Mouse (Mus musculus) C2C12 (cell line): ENCODE measurements around the gene Prickle3.

ENCODE experiments used
- CTCF ChIP-seq: IDR thresholded peaks from one replicate; pipeline ENCODE4 v1.5.1; 2011; ENCODE audit not compliant: control insufficient read depth, insufficient read depth, insufficient read length
- MAX ChIP-seq: IDR thresholded peaks from one replicate; pipeline ENCODE4 v1.6.1; 2011; ENCODE audit warnings: mild to moderate bottlenecking, control low read depth
- MYOD1 ChIP-seq: IDR thresholded peaks from one replicate; pipeline ENCODE4 v1.6.1; 2011; ENCODE audit warnings: low read depth; ENCODE audit not compliant: control insufficient read depth, insufficient read length
- MYOG ChIP-seq: IDR thresholded peaks from one replicate; pipeline ENCODE4 v1.6.1; 2011; ENCODE audit not compliant: control insufficient read depth, insufficient read length; ENCODE audit errors: extremely low read depth
- USF1 ChIP-seq: IDR thresholded peaks from one replicate; pipeline ENCODE4 v1.6.1; 2011; ENCODE audit warnings: low read depth, mild to moderate bottlenecking, control low read depth, moderate library complexity

GRCm38 (mm10) chrX:7673578-7674281 is 16.7 kb downstream of the Prickle3 start:
- TF ChIP-seq MYOD1 (no peak), CTCF (no peak), MAX (no peak), USF1 (peak; percentile 57), MYOG (no peak)
